Mouse (Mus musculus) neural tube, embryonic 13.5 days (tissue): ENCODE results near the gene Slc35e4. TPM values are rescaled to one million over a fixed set of nuclear protein-coding genes. Genes with fewer than 3 reads are reported as not detected.
A peak's percentile ranks its signal among the peaks of the same experiment; 100 is the strongest.
"Not testable (repeated sequence)": the region's sequence is repeated elsewhere in the genome, so short reads cannot be mapped to it uniquely, and the experiment has no call there.

Source experiments
- ATAC-seq: fragments of 200-750 bp; cut with Nextera tagmentation; 2 replicates; pipeline ENCODE4 v1.8.0; 2017; ENCODE audit warnings: low read depth, mild to moderate bottlenecking, moderate TSS enrichment, moderate library complexity
- H3K27ac ChIP-seq: fragments of 300-500 bp; sonication (generic); replicated peaks from 2 replicates; pipeline ENCODE4 v1.5.1; 2015; ENCODE audit warnings: moderate library complexity, mild to moderate bottlenecking, inconsistent platforms
- H3K27me3 ChIP-seq: fragments of 300-500 bp; sonication (generic); 2 replicates; pipeline ENCODE4 v1.6.1; 2015; ENCODE audit warnings: mild to moderate bottlenecking, inconsistent platforms
- H3K36me3 ChIP-seq: fragments of 300-500 bp; sonication (generic); 2 replicates; pipeline ENCODE4 v1.6.1; 2015; ENCODE audit warnings: mild to moderate bottlenecking, inconsistent platforms
- H3K4me1 ChIP-seq: fragments of 300-500 bp; sonication (generic); replicated peaks from 2 replicates; pipeline ENCODE4 v1.6.1; 2015; ENCODE audit warnings: inconsistent platforms
- H3K4me2 ChIP-seq: fragments of 300-500 bp; sonication (generic); 2 replicates; pipeline ENCODE4 v1.6.1; 2015; ENCODE audit warnings: inconsistent platforms, mild to moderate bottlenecking, moderate library complexity
- H3K4me3 ChIP-seq: fragments of 300-500 bp; sonication (generic); 2 replicates; pipeline ENCODE4 v1.5.1; 2015; ENCODE audit warnings: mild to moderate bottlenecking, inconsistent platforms
- H3K9ac ChIP-seq: fragments of 300-500 bp; sonication (generic); 2 replicates; pipeline ENCODE4 v1.6.1; 2015; ENCODE audit warnings: moderate library complexity, mild to moderate bottlenecking, inconsistent platforms
- H3K9me3 ChIP-seq: fragments of 300-500 bp; sonication (generic); 2 replicates; pipeline ENCODE4 v1.6.1; 2016; ENCODE audit warnings: inconsistent platforms
- WGBS: fragments of 180-500 bp; shearing (Covaris S2); methylation state at CpG from one replicate; pipeline ENCODE4 v1.1.7; 2015; 5-methylcytosine and 5-hydroxymethylcytosine counted together
- polyA plus RNA-seq: library from polyadenylated mRNA; unstranded; fragments of >200 nt; fragmentation: Nextera tagmentation; extraction: Ambion mirVana; gene quantifications from 2 replicates; pipeline ENCODE4 v1.2.1, GENCODE M21; 2015

Gene Slc35e4
- polyA plus RNA-seq, 1 experiment from 2014 or later, result 13.3 TPM

DNA sequence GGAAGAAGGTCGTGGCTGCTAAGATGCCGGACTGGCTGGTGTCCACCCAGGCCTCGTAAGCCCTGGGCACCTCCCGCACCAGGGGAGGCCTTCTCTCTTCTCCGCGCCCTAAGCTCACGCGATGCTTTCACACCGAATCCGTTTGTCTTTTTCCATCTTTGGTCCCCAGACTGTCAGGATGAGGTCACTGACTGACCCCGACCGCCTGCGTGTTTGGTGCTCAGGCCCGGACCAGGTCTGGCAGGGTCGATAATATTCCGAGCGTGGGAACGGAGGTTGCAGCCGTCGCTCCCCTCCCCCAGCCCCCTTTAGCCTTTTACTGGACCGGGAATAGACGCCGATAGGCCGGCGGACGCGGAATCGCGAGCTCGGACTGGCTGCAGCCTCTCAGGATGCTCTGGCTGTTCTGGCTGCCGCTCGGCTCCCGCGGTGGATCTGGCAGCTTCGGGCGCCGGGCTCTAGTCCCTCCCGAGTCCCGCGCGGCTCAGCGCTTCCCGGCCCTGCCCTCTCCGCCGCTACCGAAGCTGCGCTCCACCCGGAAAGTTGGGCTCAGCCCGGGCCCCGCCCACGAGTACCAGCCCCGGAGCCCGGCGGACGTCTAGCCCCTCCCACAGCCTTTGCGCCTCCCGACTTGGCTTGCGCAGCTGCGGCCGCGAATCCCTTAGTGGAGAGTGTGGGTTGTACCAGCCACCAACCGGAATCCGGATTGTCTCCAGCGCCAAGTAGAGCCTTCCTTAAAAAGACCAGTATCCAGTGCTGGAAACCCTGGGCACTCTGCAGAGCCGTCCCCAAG, 952 bp downstream of the Slc35e4 start:
- H3K9me3 ChIP-seq, result no peaks in the 10 kb centered on the region
- H3K4me3 ChIP-seq, result peak overlapping the region; percentile 64
- H3K4me2 ChIP-seq, result peak overlapping the region; percentile 93
- ATAC-seq, result peak; percentile 90
- peaks cover 60% of the 10 kb centered on the region for H3K4me1 ChIP-seq
- under 1% methylated on average over 65 of the region's 65 CpGs for WGBS
- H3K9ac ChIP-seq, result peak overlapping the region; percentile 82
- H3K27ac ChIP-seq, result peak overlapping the region; percentile 77
- H3K36me3 ChIP-seq, result no peaks in the 10 kb centered on the region
- 0 out of 2 replicates have a peak, but pooled peaks cover 8% of the 10 kb centered on the region for H3K27me3 ChIP-seq

DNA sequence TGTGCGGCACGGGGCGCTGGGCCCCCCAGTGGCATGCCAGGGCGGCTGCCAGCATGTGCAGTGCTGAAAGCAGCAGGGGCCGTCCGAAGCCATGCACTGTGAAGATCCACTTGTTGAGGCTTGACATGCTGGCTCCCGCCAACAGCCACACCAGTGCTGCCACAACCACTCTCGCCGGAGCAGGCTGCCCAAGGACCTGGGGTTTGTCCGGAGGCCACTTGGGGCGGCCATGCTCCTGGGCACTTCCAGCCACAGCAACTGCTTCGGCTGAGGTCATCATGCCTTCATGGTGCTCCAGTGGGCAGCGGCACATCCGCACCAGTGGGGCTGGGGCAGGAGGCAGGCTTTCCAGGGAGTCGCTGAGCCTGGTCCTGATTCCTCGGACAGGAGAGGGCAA, 1.6 kb downstream of the Slc35e4 start:
- 2% methylated on average over 16 of the region's 16 CpGs for WGBS
- H3K4me1 ChIP-seq, result peaks cover 66% of the 10 kb centered on the region

DNA sequence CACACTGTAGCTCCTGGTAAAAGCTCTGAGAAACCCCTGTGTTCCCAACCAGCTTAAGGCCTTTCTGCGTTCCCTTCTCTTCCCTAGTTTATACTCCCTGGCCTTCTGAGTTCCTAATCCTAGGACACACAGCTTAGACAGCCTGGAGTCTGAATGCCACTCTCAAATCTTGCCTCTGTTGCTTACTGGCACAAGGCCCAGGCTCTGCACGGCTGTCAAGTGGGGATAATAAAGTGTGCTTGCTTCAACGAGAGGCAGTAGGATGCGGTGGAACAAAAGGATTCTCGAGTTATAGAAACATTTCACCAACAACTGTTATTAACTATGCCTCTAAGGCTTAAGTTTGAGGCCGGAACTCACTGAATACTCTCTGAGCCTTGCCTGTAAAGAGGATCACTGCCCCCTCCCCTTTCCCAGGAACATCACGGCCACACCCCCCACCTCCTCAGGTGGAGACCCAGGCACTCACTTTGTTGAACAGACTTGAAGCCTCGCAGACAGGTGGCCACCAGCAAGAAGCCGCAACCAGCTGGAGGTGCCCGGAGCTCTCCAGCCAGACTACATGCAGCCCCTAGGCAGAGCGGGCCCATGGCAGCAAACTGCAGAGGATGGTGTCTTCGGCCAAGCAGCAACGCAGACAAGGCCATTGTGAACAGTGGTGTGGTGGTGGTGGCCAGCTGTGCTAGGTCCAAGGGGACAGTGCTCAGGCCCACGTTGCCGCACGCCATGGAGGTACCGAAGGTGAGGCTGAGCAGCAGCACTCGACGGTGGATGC, 2.2 kb downstream of the Slc35e4 start:
- H3K4me2 ChIP-seq, result peak overlapping the region; percentile 93
- peak overlapping the region; percentile 38; the same call in 1 of the 2 replicates for H3K27ac ChIP-seq
- H3K27me3 ChIP-seq, result 0 out of 2 replicates have a peak, but pooled peaks cover 8% of the 10 kb centered on the region
- peak overlapping the region; percentile 82 for H3K9ac ChIP-seq
- no peaks in the 10 kb centered on the region for H3K9me3 ChIP-seq
- no peaks in the 10 kb centered on the region for H3K36me3 ChIP-seq
- peaks cover 69% of the 10 kb centered on the region for H3K4me1 ChIP-seq
- ATAC-seq, result no peak
- peak overlapping the region; percentile 64 for H3K4me3 ChIP-seq
- 14% methylated on average over 19 of the region's 19 CpGs for WGBS

More for the DNA sequence above, 1.6 kb downstream of the Slc35e4 start:
- H3K27me3 ChIP-seq, result 0 out of 2 replicates have a peak, but pooled peaks cover 8% of the 10 kb centered on the region
- ATAC-seq, result peak; percentile 38
- peak overlapping the region; percentile 77; the same call in 1 of the 2 replicates for H3K27ac ChIP-seq
- H3K4me2 ChIP-seq, result peak overlapping the region; percentile 93
- H3K36me3 ChIP-seq, result no peaks in the 10 kb centered on the region
- peak overlapping the region; percentile 64 for H3K4me3 ChIP-seq
- no peaks in the 10 kb centered on the region for H3K9me3 ChIP-seq
- peak overlapping the region; percentile 82 for H3K9ac ChIP-seq

DNA sequence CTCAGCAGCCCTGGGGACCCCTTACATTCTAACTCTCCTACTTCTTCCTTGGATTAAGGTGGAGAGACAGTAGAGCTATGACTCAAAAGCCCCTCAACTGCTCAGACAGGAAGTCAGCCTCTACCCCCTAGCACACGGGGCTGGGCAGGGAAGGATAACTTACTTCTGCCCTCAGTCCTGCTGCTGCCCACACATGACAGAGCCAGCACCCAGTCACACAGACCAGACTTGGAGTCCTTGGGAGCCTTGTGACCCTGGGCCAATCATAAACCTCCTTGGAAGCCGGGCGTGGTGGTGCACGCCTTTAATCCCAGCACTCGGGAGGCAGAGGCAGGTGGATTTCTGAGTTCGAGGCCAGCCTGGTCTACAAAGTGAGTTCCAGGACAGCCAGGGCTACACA, 3.0 kb downstream of the Slc35e4 start:
- ATAC-seq, result not testable (repeated sequence)
- Histone ChIP-seq H3K4me1 (peaks cover 69% of the 10 kb centered on the region), H3K4me3 (peak overlapping the region; percentile 64; the same call in 1 of the 2 replicates)

DNA sequence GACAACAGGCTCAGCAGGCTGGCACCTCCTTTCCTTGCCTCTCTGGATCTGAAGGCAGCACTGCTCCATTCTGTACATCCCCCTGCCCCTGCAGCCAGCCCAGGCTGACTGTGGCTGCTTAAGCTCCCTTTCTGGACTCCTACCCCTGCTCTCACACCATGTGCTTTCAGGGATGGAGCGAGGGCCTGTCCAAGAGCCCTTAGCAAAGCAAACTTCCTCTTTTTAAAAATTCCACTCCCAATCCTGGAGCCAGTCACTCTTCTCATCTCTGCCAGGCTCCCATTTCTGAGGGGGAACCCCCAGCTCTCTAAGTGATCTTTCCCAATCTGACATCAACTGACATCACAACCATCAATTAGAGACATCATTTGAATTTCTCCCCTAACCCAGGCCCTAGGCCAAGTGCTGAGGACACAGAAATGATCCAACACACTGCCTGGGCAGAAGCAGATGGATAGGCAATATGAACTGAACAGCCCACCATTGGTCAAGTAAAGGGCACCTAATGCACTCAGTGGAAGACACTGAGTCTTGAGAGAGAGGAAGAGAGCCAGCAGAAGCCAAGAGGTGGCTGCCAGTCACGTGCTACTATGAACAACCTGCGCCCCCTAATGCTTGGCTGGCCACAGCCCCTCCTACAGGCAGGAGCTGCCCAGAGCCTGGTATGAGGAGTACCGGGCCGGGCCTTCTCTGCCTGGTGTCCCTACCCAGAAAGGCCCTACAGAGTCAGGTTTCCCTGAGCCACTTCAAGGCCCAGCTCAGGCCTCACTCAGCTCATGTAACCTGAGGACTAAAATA, 3.8 kb downstream of the Slc35e4 start:
- peak overlapping the region; percentile 49 for H3K9ac ChIP-seq
- peaks cover 69% of the 10 kb centered on the region for H3K4me1 ChIP-seq
- 69% methylated on average over 5 of the region's 5 CpGs for WGBS
- H3K9me3 ChIP-seq, result no peaks in the 10 kb centered on the region
- 0 out of 2 replicates have a peak, but pooled peaks cover 10% of the 10 kb centered on the region for H3K36me3 ChIP-seq
- no peak for ATAC-seq
- 0 out of 2 replicates have a peak, but pooled peaks cover 8% of the 10 kb centered on the region for H3K27me3 ChIP-seq
- H3K4me3 ChIP-seq, result peak overlapping the region; percentile 64
- no peak overlapping the region for H3K27ac ChIP-seq
- H3K4me2 ChIP-seq, result peak overlapping the region; percentile 93

More for the DNA sequence above, 3.0 kb downstream of the Slc35e4 start:
- 91% methylated on average over 6 of the region's 6 CpGs for WGBS
- H3K9me3 ChIP-seq, H3K27ac ChIP-seq, H3K27me3 ChIP-seq, H3K36me3 ChIP-seq: not testable (repeated sequence)
- Histone ChIP-seq H3K4me2 (peak overlapping the region; percentile 93), H3K9ac (peak overlapping the region; percentile 49; the same call in 1 of the 2 replicates)

DNA sequence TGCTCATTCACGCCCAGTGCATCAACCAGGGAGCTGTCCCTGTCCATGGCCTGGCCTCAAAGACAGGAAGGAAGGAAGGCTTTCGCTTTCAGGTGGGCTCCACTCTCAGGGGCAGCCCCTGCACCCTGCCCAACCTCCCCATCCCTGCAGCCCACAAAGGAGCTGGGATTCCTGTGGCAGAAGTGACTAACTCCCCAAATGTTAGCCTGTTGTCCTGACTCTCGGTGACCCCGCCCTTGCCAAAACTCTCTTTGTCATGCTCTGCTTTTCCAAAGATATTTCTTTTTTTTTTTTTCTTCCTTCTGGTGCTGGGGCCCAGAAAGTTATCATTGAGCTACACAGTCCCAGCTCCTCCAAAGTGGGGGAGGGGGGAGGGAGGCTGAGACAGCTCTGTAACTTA, 5.2 kb downstream of the Slc35e4 start:
- no peak for ATAC-seq
- Histone ChIP-seq H3K4me1 (peaks cover 64% of the 10 kb centered on the region), H3K36me3 (peaks cover 20% of the 10 kb centered on the region; the same call in 1 of the 2 replicates), H3K4me2 (peak overlapping the region; percentile 20; the same call in 1 of the 2 replicates), H3K9me3 (no peaks in the 10 kb centered on the region), H3K9ac (0 out of 2 replicates have a peak overlapping the region, but pooled peaks have one; percentile 43), H3K27ac (no peak overlapping the region), H3K4me3 (no peak overlapping the region), H3K27me3 (0 out of 2 replicates have a peak, but pooled peaks cover 8% of the 10 kb centered on the region)
- WGBS, result 86% methylated on average over 4 of the region's 4 CpGs

DNA sequence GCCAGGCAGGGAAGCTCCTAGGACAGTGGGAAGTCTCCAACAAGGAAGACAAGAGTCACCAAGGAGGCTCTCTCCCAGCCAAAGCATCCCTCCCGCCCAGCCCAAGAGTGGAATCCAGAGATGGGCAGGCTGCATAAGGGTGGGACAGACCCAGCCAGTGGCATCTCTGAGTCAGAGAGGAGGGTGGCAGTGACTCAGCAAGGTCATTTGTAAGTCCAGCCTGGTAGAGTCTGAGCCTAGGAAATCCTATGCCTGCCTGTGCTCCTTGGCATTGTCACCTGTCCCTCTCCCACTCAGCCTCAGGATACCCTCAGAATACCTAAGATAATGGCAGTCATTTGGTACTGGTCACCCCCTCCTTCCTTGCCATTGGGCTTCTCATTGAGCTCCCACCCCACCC, 9.0 kb downstream of the Slc35e4 start:
- Histone ChIP-seq H3K4me1 (peaks cover 29% of the 10 kb centered on the region), H3K27me3 (no peaks in the 10 kb centered on the region), H3K27ac (no peak overlapping the region), H3K9ac (no peak overlapping the region), H3K36me3 (peaks cover 22% of the 10 kb centered on the region; the same call in 1 of the 2 replicates), H3K4me3 (no peak overlapping the region), H3K9me3 (no peaks in the 10 kb centered on the region), H3K4me2 (no peak overlapping the region)
- no peak for ATAC-seq
- 89% methylated on average over 1 of the region's 1 CpGs for WGBS

DNA sequence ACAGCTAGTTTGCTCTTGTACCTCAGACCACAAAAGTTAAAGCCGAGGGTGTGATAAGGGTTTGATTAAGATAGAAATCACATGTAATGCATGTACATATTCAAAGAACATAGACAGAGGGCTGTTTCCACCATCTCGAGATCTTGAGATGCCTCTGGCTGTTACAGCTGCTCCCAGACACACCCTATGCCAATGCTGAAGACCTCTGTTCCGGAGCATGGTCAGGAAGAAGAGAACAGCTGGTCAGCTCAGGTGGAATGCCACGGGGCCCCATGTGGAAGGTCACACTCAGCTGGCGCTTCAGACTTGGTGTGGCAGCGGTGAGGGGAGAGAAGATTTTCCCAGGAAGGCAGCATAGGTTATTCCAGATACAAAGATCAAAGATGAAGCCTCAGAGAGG, 9.8 kb downstream of the Slc35e4 start:
- no peak overlapping the region for H3K4me2 ChIP-seq
- WGBS, result 87% methylated on average over 6 of the region's 6 CpGs

DNA sequence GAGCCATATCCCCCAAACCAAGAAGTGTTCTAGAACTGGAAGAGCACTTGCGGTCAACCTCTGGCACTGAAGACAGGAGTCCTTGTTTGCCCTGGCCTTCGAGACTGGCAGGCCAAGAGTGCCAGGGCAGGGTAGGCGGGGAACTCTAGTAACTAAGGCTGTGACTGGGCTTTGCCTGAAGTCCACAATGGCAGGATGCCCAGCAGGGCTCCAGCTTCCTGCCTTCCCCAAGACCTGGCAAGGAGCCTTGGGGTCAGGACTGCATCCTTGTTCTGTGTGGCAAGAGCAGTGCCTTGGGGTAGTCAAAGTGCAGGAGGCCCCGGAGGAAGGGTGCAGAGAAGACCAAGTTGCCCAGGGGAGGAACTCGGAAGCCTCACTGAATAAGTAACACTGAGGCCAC, 11.4 kb downstream of the Slc35e4 start:
- 72% methylated on average over 5 of the region's 5 CpGs for WGBS
- ATAC-seq, result no peak
- H3K9me3 ChIP-seq, result no peaks in the 10 kb centered on the region
- no peak overlapping the region for H3K27ac ChIP-seq
- no peak overlapping the region for H3K4me3 ChIP-seq
- no peak overlapping the region for H3K4me2 ChIP-seq
- no peak overlapping the region for H3K9ac ChIP-seq
- H3K36me3 ChIP-seq, result peaks cover 35% of the 10 kb centered on the region
- peaks cover 8% of the 10 kb centered on the region; the same call in 1 of the 2 replicates for H3K4me1 ChIP-seq
- H3K27me3 ChIP-seq, result no peaks in the 10 kb centered on the region

More for the DNA sequence above, 9.8 kb downstream of the Slc35e4 start:
- peaks cover 21% of the 10 kb centered on the region for H3K4me1 ChIP-seq
- H3K36me3 ChIP-seq, result peaks cover 22% of the 10 kb centered on the region; the same call in 1 of the 2 replicates
- H3K9me3 ChIP-seq, result no peaks in the 10 kb centered on the region
- no peak for ATAC-seq
- no peak overlapping the region for H3K27ac ChIP-seq
- no peak overlapping the region for H3K9ac ChIP-seq
- H3K4me3 ChIP-seq, result no peak overlapping the region
- no peaks in the 10 kb centered on the region for H3K27me3 ChIP-seq

DNA sequence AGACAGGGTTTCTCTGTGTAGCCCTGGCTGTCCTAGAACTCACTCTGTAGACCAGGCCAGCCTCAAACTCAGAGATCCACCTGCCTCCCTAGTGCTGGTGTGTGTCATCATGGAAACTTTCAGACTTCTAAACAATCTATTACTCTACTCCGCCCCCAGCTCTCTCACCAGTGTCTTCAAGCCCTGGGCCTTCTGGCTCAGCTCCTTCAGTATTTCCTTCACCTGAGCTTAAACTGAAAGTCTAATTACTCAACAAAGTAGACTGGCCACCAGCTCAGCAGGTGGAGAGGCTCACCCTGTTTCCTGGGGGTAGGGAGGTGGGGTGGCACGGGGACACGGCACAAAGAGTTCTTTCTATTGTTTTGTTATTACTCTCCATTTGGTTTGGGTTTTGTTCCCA, 11.9 kb downstream of the Slc35e4 start:
- Histone ChIP-seq H3K4me2 (no peak overlapping the region), H3K4me3 (no peak overlapping the region), H3K36me3 (peaks cover 40% of the 10 kb centered on the region), H3K9me3 (no peaks in the 10 kb centered on the region), H3K9ac (no peak overlapping the region), H3K27me3 (no peaks in the 10 kb centered on the region), H3K4me1 (peaks cover 6% of the 10 kb centered on the region; the same call in 1 of the 2 replicates), H3K27ac (no peak overlapping the region)
- no peak for ATAC-seq
- 91% methylated on average over 3 of the region's 3 CpGs for WGBS

DNA sequence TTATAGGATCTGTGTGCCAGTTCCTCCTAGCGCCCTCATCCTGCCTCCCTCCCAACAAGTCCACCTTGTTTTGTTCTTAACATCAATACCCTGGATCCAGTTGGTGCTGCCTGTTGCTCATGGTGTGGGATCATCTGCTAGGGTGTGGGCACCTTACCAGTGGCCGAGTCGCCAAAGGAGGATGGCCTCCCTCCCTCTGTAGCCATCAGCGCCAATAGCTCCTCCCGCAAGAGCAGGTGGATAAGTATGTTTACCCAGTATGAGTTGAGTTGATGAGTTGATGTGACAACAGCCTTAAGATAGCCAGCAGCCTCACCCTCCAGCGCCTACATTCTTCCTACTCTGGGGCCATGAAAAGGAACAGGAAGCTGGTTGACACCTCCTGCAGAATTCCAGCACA, 14.2 kb downstream of the Slc35e4 start:
- ATAC-seq, result no peak
- H3K4me1 ChIP-seq, result peaks cover 12% of the 10 kb centered on the region; the same call in 1 of the 2 replicates
- peaks cover 40% of the 10 kb centered on the region for H3K36me3 ChIP-seq
- WGBS, result 88% methylated on average over 6 of the region's 6 CpGs
- no peak overlapping the region for H3K4me3 ChIP-seq
- no peaks in the 10 kb centered on the region for H3K27me3 ChIP-seq
- no peaks in the 10 kb centered on the region for H3K9me3 ChIP-seq
- H3K27ac ChIP-seq, result no peak overlapping the region
- no peak overlapping the region for H3K9ac ChIP-seq
- no peak overlapping the region for H3K4me2 ChIP-seq
